Mouse (Mus musculus): ENCODE results near the gene Sec24d. TPM values are rescaled to one million over a fixed set of nuclear protein-coding genes. Genes with fewer than 3 reads are reported as not detected.

The Sec24d gene
- total RNA-seq, 2 experiments from 2014 or later, result 30.4 to 33.9 TPM

- peak; percentile 45 for ATAC-seq (ENCODE audit: poor library complexity, severe bottlenecking)
Observed at GRCm38 (mm10) chr3:123386157-123386780, 119.0 kb downstream of the Sec24d start.

GRCm38 (mm10) chr3:123391180-123391579, 123.9 kb downstream of the Sec24d start:
- ATAC-seq (ENCODE audit: poor library complexity, severe bottlenecking), result no peak

- no peak for ATAC-seq (ENCODE audit: poor library complexity, severe bottlenecking)
Observed at GRCm38 (mm10) chr3:123395611-123396010, 128.4 kb downstream of the Sec24d start.

- no peak for ATAC-seq (ENCODE audit: poor library complexity, severe bottlenecking)
Observed at GRCm38 (mm10) chr3:123397562-123398481, 130.6 kb downstream of the Sec24d start.

- 0 out of 2 replicates have a peak, but pooled peaks have one; percentile 18 for ATAC-seq (ENCODE audit: poor library complexity, severe bottlenecking)
Observed at GRCm38 (mm10) chr3:123404945-123405344, 137.7 kb downstream of the Sec24d start.

GRCm38 (mm10) chr3:123411821-123412578, 144.7 kb downstream of the Sec24d start:
- no peak for ATAC-seq (ENCODE audit: poor library complexity, severe bottlenecking)

GRCm38 (mm10) chr3:123413173-123413572, 145.9 kb downstream of the Sec24d start:
- no peak for ATAC-seq (ENCODE audit: poor library complexity, severe bottlenecking)

Other genes starting within 250 kb of the Sec24d start
- gene Myoz2, start 232.4 kb upstream of the Sec24d start, total RNA-seq (2015), result not detected in 2 replicates
- not detected in 2 replicates for gene Myoz2, start 232.4 kb upstream of the Sec24d start, total RNA-seq (2017)
- gene Synpo2, start 31.3 kb upstream of the Sec24d start, total RNA-seq (2015), result 0.04 and 0.05 TPM in 2 replicates
- 0.04 and 0.08 TPM in 2 replicates for gene Synpo2, start 31.3 kb upstream of the Sec24d start, total RNA-seq (2017)
- 13.0 and 17.3 TPM in 2 replicates for gene Mettl14, start 118.7 kb downstream of the Sec24d start, total RNA-seq (2015)
- 14.7 and 20.0 TPM in 2 replicates for gene Mettl14, start 118.7 kb downstream of the Sec24d start, total RNA-seq (2017)
- gene Prss12, start 179.5 kb downstream of the Sec24d start, total RNA-seq (2015), result 0.16 TPM in 1 of 2 replicates, not detected in the other
- 0.26 TPM in 1 of 2 replicates, not detected in the other for gene Prss12, start 179.5 kb downstream of the Sec24d start, total RNA-seq (2017)